Mouse (Mus musculus) layer of hippocampus, adult 11-12 months (tissue): ENCODE results near the gene Dnah2.

Experiments used
- DNase-seq: peaks from one replicate; pipeline ENCODE4 v3.0.0; 2022; ENCODE audit warnings: low spot score

The Dnah2 gene

DNA sequence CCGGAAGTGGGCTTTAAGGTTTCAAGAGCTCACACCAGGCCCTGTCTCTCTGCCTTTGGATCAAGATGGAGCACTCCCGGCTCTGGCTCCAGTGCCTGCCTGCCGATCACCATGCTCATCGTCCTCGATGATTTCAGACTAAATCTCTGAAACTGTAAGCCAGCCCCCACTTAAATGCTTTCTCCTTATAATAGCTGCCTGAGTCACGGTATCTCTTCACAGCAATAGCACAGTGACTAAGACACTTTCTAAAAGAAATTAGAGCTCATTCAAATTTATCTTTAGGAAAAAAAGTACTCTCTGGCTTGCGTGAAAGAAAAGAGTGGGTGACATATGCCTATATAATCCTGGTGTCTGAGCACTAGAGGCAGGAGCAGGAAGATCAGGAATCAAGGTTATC lies 84.9 kb downstream of the Dnah2 start:
- DNase-seq = no peak

DNA sequence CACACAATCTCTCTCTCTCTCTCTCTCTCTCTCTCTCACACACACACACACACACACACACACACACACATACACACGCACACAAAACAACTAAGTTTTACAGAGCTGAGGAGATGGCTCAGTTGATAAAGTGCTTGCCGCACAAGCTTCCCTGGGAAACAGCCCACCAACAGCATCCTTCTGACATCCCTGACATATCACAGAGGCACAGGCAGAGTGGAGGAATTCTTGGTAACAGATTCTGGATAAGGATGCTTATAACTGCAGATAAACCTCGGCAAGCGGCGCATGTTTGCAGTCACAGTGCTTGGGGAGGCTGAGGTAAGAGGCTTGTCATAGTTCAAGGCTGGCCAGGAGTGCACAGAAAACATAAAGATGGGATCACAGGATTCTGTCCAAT lies 87.3 kb downstream of the Dnah2 start:
- DNase-seq = no peak

DNA sequence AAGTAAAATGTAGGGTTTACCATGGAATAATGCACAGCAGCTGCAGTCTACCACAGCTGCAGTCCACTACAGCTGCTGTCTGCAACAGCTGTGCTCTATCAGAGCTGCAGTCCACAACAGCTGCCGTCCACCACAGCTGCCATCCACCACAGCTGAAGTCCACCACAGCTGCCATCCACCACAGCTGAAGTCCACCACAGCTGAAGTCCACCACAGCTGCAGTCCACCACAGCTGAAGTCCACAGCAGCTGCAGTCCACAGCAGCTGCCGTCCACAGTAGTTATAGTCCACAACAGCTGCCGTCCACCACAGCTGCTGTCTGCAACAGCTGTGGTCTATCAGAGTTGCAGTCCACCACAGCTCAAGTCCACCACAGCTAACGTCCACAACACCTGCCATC lies 89.0 kb downstream of the Dnah2 start:
- DNase-seq = no peak

DNA sequence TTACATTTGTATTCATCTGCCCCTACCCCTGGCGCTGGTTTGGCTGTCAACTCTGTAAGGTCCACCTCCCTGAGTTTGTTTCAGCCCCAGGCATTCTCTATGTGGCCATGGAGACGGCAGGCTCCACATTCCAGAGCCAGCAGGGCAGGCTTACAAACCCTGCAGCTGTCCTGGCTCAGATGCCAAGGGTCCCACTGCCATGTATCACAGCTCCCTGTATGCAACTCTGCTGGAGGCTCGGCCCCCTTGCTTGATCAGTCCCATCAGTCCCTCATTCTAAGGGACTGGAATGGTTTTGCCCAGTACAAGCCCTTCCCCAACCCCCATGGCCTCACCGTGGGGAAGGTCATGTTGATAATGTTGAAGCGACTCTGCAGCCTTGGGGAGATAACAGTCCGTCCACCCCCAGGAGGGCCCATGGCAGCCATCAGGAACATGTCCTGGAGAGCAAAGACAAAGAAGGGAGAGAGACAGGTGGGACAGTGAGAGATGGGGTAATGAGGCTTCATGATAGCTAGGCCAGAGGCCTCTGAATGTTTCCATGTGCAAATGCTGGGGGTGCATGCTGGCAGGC lies 91.8 kb downstream of the Dnah2 start:
- no peak for DNase-seq

DNA sequence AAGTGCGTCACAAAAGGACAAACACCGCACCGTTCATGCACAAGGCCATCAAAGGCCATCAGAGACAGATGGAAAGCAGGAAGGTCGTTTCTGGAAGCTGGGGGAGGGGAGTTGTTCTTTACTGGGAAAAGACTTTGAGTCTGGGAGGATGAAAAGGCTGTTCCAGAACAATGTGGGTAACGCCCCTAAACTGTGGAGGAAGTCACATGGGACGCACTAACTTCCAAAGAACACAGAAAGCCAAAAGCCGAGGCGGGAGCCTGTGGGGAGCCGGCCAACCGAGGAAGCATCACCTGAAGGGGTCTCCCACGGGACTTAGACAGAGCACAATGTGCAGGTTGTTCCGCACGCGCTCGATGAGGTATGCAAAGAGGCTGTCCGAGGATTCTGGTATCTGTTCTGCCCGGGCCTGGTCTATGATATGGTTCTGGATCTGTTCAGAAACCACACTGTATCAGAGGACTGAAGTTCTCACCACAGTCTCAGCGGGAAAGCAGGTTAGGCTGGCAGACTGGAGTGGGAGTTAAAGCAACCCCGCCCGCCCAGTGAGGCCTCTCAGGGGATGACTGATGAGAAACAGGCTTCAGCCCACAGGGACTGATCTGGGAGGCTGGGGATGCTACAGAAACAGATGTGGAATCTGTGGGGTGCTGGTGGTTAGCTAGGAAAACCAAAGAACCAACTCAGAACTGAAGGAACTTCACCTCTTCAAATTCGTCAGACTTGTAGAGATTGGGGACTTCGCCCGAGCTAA lies 96.6 kb downstream of the Dnah2 start:
- DNase-seq = no peak

DNA sequence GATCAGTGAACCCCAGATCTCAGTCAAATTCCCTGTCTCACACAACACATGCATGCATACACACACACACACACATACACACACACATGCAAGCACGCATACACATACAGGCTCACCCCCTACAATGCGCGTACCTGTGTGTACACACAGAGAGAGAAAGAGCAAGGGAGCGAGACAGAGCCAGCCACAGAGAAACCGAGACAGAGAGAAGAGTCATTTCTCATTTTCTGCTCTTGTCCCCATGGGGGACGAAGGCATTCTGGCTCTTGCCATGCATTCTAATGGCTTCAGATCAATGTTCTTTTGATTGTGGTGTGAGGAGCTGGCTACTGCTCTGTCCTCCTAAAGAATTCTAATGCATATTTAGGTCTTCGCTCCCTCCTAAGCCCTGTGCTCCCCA lies 101.6 kb downstream of the Dnah2 start:
- no peak for DNase-seq

DNA sequence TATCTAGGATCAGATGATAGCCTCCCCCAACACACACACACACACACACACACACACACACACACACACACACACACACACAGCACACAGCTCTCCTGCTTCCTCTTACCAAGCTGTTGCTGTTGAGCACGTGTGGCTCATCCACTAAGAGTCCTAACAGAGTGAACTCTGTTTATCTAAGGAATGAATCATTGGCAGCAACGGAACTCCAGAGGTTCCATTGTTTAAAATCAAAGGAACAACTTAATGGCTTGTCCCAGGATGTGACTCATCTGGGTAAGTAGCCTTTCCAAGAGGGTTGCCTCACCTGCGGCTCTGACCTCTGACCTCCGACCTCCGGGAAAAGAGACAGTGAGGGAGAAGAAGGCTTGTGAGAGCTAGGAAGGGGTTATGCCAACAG lies 105.6 kb downstream of the Dnah2 start:
- no peak for DNase-seq

DNA sequence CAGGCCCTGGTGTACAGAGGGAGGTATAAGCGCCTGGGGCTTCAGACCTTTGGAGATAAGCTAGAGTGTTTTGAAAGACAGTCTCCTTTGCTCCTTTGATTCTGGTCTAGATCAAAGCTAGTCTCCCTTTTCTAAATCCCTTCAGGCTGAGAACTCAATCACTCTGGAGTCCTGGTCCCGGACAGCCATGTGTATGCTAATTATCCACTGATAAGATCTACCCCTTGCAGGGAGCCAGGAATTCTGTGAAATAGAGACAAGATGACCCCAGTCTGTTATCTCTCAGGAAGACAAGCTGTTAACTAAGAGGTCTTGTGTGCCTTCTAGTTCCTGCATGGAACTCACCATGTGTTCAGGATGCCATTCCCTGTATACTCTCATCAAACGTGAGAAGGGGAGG lies 111.6 kb downstream of the Dnah2 start:
- DNase-seq = no peak

DNA sequence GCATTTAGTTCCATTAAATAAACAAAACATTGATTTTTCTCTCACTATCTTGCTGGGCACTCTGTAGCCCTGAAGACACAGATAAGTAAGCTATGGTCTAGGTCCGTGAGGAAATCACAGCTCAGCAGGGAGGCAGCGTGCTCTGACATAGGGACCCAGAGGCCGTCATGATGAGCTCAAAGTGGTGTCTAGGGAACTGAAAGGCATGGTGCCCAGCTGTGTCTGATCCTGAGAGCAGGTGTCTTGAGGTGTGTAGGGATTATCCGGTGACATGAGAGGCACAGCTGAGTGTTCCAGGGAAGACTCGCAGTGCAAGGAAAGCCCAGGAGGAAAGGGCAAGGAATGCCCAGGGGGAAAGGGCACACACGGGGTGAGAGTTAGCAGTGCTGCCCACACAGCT lies 115.7 kb downstream of the Dnah2 start:
- no peak for DNase-seq

DNA sequence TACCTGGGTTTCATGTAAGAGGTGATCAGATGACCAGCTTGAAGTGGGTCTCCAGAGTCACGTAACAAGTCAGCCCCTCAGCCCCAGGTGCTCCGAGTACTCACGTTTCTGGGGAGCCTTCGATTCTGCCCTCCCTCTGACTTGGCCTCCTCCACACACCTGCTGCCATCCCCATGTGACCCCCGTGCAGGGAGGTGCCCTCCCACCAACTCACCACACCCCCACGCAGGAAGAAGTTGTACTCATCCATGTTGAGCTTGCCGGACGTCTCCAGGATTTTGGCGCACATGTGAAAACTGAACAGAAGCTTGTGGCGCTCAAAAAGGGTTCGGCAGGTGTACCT lies 116.3 kb downstream of the Dnah2 start:
- DNase-seq = no peak

DNA sequence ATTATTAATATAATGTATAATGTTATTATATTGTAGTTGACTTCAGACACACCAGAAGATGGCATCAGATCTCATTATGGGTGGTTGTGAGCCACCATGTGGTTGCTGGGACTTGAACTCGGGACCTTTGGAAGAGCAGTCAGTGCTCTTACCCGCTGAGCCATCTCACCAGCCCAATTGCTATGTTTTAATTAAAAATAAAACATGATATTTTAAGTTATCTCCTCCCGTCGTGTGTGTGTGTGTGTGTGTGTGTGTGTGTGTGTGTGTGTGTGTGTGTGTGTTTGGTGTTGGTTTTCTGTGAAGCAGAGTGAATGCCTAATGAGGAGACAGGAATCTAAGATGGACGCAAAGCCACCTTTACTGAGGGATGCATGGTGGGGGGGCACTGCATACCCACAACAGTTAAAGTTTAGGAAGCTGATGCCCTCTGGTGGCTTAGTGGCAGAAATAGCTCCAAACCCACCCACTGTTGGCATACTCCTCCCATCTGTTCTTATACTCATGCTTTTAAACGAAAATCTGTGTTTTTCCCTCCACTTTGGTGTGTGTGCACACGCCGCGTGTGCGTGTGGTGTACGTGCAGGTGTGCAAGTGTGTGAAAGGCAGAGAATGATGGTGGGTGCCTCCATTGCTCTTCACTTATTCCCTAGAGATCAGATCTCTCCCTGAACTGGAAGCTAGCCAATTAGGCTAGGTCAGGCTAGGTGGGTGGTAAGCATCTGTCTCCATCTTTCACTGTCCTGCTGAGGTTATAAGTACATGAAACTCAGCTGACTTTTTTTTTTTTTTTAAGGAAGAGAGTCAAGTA lies 116.9 kb downstream of the Dnah2 start:
- peak; percentile 89 for DNase-seq

DNA sequence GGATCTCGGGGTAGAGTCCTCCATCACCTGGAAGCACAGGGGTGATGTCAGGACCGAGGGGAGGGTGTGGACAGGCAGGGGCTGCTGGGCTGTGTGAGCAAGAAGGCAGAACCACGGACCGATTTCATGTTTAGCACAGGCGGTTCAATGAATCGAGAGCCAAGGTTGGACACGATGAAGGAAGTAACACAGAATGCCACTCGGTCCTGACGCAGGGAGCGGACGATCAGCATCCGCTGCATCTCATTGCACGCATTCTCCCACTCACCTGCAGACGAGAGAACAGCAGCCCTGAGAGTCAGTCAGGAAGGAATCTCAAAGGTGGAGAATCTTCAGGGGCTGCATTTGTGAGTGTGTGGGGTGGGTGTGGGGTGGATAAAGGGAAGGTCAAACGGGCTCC lies 118.3 kb downstream of the Dnah2 start:
- no peak for DNase-seq

DNA sequence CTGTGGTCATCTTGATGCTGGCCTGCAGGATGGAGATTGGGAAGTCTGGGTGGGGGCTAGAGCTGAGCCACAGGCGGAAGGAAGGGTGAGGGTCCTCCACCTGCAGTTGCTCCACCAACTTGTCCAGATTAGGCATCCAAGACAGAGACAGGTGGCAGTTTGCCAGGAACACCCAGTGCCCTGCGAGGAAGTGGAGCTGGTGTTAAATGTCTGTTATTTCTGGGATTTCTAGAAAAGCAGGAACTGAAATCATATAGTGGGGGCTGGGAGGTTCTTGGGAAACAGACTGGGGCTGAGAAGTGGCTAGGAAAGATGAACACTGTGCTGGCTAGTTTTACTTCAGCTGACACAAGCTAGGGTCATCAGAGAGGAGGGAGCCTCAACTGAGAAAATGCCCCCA lies 119.6 kb downstream of the Dnah2 start:
- DNase-seq = no peak

DNA sequence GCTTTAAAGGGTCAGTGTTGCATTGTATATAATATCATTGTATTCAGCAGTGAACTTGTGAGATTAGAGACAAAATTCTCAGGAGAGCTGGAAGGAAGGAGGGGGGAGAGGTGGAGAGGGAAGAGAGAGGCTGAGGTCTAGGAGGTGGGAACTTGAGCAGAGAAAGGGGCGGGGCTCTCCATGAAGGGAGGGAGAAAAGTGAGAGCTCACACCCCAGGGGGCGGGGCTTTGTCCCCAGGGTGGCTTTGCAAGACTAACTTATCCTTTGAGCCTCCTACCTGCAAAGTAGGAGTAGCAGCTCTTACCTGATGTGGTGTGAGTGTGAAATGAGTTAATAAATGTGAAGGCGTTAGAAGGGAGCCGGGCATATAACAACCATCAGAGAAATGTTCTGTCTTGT lies 120.2 kb downstream of the Dnah2 start:
- no peak for DNase-seq

DNA sequence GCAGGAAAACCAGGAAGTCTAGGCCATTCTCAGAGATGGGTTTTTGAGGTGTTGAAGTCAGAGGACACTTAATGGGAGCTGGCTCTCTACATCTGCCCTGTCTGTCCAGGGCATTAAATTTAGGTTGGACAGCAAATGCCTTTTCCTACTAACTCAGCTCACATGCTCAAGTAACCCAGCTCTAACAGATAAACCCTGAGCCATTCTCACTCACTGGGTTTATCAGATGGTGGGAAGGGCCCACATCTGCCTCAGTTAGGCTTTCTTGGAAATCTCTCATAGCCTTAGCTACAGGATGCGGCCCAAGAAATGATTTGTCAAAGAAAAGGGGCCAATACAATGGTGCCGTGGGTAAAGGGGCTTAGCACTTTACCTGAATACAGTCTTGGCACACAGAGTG lies 122.7 kb downstream of the Dnah2 start:
- DNase-seq = no peak

DNA sequence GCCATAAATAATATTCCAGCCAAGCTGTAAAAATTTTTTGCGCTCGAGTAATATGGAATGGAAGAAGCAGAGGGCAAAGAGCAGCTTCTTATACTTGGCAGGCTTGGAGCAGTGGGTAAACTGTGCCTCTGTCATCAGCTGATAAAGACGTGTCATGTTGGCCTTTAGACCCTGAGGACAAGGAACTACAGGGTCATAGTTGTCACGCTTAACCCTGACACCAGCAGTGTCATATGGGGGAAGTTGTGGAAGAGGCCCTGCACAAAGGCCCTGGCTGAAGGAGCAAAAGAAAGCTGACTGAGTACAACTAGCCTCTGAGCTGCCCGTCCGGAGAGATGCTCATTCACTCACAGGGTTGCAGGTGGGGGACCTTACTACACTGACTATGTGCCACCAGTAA lies 125.0 kb downstream of the Dnah2 start:
- DNase-seq = no peak

DNA sequence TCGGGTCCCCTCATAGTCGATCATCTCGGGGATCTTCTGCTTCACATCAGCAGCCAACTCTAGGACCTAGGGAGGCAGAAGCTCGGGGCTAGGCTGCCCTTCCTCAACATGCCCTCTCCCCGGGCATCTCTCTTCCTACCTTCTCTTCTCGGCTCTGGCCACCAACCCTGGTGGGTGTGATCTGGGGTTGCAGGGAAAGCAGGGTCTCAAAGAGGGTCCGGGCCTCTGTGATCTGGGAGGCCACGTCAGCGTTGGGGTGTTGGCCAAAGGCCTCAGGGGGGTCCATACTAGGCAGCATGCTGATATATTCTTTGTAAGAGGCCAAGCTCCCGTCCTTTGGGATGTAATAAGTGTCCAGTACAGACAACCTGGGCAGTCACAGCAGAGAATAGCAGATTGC lies 126.1 kb downstream of the Dnah2 start:
- DNase-seq = no peak

DNA sequence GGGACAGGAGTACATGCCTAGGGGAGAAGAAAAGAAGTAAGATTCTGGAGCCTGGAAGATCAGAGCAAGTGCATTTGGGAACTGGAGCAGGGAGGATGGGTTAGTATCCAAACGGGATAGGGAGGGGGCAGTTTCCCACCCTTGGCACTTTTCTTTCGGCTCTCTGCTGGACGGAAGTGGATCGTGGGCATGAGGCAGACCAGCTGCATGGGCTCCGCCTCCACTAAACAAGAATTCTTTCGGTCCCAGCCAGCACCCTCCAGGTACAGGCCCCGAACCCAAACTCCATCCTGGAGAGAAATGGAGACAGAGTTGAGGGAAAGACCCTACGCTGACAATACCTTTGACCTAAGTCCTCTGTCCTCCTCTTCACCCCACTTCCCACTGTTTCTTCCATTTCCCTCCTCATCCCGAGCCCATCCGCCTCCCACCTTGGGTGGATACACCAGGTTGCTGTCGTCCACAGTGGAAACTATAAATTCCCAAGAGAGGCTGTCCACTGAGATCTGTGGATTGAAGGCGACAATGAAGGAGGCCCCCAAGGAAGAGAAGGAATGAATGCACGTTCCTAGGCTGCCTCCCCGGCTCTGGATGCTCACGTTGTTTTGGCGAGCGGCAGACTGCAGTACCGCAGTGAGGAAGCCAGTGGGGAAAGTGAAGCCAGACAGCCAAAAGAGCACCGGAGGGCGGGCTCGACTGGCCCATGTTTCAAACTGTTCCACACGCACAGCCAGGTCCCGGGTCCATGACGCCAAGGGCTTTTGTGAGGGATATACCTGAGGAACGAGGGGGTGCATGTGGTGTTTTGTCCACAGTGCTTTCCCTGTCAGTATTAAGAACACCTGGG lies 127.6 kb downstream of the Dnah2 start:
- DNase-seq = no peak

DNA sequence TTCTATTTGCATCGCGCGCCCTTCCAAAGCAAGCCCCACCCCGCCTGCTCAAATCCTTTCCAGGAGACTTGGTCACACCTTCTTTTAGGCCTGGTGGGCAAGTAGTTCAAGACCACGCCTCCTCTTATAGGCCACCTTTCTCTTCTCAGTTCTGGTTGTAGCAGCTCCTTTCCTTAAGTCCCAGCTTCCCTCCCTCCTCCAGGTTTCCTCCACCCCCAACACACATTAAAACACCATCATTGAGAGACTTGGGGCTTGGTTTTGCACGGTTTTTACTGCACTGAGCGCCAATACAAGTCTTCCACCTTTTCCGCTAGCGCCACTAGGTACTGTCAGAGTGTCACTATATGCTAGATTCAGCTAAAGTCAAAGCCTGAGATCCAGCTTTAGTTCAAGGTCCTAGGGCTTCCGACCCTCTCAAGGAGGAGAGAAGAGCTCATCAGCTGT lies 128.3 kb downstream of the Dnah2 start:
- no peak for DNase-seq

DNA sequence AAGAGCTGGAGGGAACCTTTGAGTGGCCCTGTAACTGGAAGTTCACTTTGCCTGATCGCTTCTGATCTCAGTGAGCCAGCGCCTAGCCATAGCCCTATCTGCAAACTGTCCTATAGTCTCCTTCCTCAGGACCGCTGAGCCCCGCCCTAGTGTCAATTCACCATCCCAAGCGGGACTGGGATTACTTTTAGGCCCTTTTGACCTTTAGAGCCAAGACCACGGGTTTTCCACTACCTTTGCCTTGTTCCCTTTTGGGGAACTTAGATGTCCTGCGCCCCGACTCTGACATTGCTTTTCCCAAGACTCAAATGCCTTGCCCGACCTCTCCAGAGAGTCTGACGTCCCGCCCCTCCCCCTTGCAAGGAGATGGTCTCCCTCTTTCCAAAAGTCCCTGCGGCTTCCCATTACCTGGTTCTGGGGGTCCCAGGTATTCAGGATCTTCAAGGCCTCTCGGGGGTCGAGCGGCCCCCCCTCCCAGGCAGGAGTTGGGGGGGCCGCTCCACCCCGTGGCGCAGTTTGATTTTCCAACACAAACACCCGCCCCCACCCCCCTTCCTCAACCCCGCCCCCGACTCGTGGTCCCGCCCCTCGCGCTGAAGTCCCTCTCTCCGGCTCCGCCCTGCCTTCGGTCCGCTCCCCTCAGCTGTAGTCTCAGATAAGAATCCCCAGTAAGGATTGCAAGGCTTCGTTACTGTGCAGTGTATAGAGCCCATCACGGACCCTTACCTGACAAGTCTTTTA lies 128.9 kb downstream of the Dnah2 start:
- DNase-seq = no peak

DNA sequence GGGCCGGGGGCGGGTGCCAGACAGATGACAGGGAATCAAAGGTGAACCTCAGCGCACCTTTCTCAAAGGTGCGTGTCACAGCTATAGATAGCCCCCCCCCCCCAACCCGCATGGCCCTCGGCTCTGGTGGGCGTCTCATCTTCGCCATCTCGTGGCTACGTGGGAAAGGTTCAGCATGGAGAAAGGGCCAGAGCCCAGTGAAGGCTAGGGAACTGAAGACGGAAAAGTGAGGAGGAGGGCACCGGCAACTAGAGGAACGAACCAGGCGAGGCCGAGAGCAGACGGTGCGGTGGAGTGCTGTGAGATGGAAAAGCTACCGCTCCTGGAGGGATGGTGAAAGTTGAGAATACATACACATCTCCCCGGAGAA lies 129.5 kb downstream of the Dnah2 start:
- no peak for DNase-seq
